Mouse (Mus musculus) cerebellum, postnatal 10 days (tissue): ENCODE measurements around the gene Rasgef1b.
A peak's percentile ranks its signal among the peaks of the same experiment; 100 is the strongest.

ENCODE experiments used
- DNase-seq, 2 experiments: peaks; one replicate each; pipeline ENCODE4 v3.0.0; 2021; ENCODE audit warnings: mixed read lengths in 2 of 2

The Rasgef1b gene

GRCm38 (mm10) chr5:99602244-99603023, 126.4 kb downstream of the Rasgef1b start:
- DNase-seq: no peak

- no peak for DNase-seq
These were observed 129.5 kb downstream of the Rasgef1b start for GRCm38 (mm10) chr5:99599376-99599775.

GRCm38 (mm10) chr5:99598470-99599110, 130.3 kb downstream of the Rasgef1b start:
- peak in 1 of 2 experiments; percentile 32 for DNase-seq

- DNase-seq: peak; percentile 72 to 87
These were observed 131.2 kb downstream of the Rasgef1b start for GRCm38 (mm10) chr5:99597701-99598100.

GRCm38 (mm10) chr5:99591348-99591747, 137.5 kb downstream of the Rasgef1b start:
- no peak for DNase-seq

- no peak for DNase-seq
These were observed 138.3 kb downstream of the Rasgef1b start for GRCm38 (mm10) chr5:99590539-99590938.

GRCm38 (mm10) chr5:99587994-99588393, 140.9 kb downstream of the Rasgef1b start:
- DNase-seq: no peak

GRCm38 (mm10) chr5:99587589-99587988, 141.3 kb downstream of the Rasgef1b start:
- DNase-seq: no peak

- peak; percentile 77 to 83 for DNase-seq
These were observed 142.6 kb downstream of the Rasgef1b start for GRCm38 (mm10) chr5:99586287-99586686.

GRCm38 (mm10) chr5:99585166-99585898, 143.5 kb downstream of the Rasgef1b start:
- peak; percentile 71 to 80 for DNase-seq

GRCm38 (mm10) chr5:99584266-99584665, 144.6 kb downstream of the Rasgef1b start:
- no peak for DNase-seq

- peak; percentile 45 to 73 for DNase-seq
These were observed 146.8 kb downstream of the Rasgef1b start for GRCm38 (mm10) chr5:99582055-99582454.

- peak; percentile 72 to 79 for DNase-seq
These were observed 150.2 kb downstream of the Rasgef1b start for GRCm38 (mm10) chr5:99578692-99579091.

- DNase-seq: no peak
These were observed 153.0 kb downstream of the Rasgef1b start for GRCm38 (mm10) chr5:99575897-99576296.

GRCm38 (mm10) chr5:99564501-99565323, 164.2 kb downstream of the Rasgef1b start:
- no peak for DNase-seq

- DNase-seq: no peak
These were observed 166.8 kb downstream of the Rasgef1b start for GRCm38 (mm10) chr5:99562096-99562495.

- DNase-seq: no peak
These were observed 169.1 kb downstream of the Rasgef1b start for GRCm38 (mm10) chr5:99559814-99560213.

GRCm38 (mm10) chr5:99558231-99558630, 170.6 kb downstream of the Rasgef1b start:
- DNase-seq: no peak

- DNase-seq: no peak
These were observed 176.2 kb downstream of the Rasgef1b start for GRCm38 (mm10) chr5:99552645-99553044.

GRCm38 (mm10) chr5:99544664-99545494, 184.0 kb downstream of the Rasgef1b start:
- DNase-seq: no peak

- DNase-seq: no peak
These were observed 186.7 kb downstream of the Rasgef1b start for GRCm38 (mm10) chr5:99541999-99542765.
